Mouse (Mus musculus) cerebellum, adult 8-10 months (tissue): ENCODE results near the gene Rapgef1.
"Not testable (repeated sequence)": the region's sequence is repeated elsewhere in the genome, so short reads cannot be mapped to it uniquely, and the experiment has no call there.

Experiments
- DNase-seq: peaks from one replicate; pipeline ENCODE4 v3.0.0; 2022

Rapgef1 gene

DNA sequence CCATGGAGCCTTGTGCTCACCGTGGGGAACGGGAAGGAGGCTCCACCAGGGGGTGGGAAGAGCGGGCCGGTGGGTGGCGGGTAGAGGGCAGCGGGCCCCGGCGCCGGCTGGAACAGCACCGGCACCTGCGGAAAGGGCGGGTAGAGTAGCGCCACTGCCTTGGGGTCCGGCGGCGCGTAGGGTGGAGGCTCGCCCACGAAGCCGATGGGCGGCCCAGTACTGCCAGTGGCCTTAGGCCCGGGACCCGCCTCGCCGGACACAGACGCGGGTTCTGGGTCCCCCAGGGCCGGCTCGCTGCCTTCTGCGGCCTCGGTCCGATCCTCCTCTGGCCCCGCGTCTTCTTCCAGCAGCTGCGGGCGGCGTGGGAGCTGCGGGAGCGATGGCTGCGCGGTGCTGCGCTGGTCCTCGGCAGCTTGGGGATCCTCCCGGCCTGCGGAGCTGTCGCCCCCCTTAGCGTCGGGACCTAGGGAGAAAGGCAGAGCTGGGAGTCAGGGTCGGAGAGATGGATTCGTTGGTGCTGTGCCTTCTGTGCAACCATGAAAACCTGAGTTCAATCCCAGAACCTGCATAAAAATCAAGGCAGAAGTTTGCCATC, 127.8 kb downstream of the Rapgef1 start:
- peak; percentile 28 for DNase-seq

- DNase-seq = no peak
These were observed 128.3 kb downstream of the Rapgef1 start for GRCm38 (mm10) chr2:29747852-29748251.

- no peak for DNase-seq
These were observed 129.0 kb downstream of the Rapgef1 start for GRCm38 (mm10) chr2:29748499-29748898.

GRCm38 (mm10) chr2:29751497-29751896, 132.0 kb downstream of the Rapgef1 start, which contains the start of gene Gm13420:
Gene Gm13420, minus strand, starts transcription at chr2:29751685.
- no peak for DNase-seq

GRCm38 (mm10) chr2:29752397-29752796, 132.9 kb downstream of the Rapgef1 start:
- no peak for DNase-seq

- no peak for DNase-seq
These were observed 136.2 kb downstream of the Rapgef1 start for GRCm38 (mm10) chr2:29755693-29756092.

GRCm38 (mm10) chr2:29764831-29765230, 145.3 kb downstream of the Rapgef1 start:
- peak; percentile 52 for DNase-seq

DNA sequence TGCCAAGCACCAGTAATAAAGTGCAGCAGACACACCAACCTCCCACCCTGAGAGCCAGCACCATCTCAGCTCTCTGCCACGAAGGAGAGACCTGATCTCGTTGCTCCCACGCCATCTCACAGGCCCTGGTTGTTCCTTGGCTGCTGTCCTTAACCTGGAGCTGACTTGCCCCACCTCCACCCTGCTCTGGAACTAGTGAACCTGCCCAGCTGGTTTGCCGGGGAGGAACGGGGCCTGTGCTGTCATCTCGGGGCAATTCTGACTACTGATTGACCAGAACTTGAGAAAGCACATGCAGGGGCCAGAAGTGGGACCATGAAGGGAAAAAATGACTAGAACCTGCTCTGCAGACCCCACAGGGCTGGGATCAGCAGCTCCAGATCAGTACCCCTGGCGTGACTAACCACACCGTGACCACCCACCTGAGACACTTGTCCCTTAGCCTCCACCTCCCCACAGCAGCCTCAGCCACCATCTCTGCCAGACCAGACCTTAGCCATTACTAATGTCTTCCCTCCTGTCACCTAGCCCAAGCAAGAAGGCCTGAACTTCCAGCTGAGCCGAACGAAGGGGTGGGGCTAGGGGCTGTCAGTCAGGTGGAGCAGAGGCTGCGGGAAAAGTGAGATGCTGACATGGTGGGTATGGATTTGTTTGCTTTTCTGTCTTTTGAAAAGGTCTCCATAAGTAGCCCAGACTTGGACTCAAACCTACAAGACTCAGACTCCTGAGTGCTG, 148.6 kb downstream of the Rapgef1 start:
- DNase-seq = no peak

- DNase-seq = no peak
These were observed 149.4 kb downstream of the Rapgef1 start for GRCm38 (mm10) chr2:29768901-29769300.

- no peak for DNase-seq
These were observed 150.6 kb downstream of the Rapgef1 start for GRCm38 (mm10) chr2:29770162-29770561.

DNA sequence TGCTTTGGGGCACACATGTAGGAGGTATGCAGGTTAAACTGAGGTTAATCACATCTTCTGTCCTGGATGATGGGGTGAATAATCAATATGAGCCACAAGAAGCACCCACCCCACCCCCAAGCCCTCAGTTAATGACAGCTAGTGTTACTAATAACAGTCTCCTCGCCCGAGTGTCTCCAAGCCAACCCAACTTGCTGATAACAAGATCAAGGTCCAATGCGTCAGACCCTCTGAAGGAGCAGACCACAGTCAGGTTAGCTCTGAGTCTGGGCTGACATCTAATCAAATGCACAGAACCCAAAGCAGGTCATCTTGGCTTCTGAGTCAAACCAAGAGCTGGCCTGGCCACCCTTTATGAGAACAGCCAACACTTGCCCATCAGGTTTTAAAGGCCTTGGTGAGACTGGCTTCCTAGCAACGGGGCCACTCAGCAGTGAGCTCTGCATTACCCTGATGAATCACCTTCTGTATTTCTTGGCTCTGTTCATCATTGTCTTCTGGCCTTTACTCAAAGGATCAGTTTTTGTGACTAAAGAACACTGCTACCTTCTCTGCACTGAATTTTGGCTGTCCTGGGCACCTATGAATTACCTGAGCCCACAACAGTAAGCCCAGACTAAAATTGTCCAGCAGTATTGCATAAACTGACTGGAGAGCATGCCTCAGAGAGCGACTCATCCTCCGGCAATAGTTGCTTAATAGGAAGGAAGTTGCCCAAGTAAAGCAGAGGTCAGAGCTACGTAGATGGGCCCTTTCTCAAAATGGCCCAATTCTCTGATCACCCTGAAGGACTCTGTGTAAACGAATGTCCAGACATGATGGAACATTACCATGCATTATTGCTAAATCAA, 152.3 kb downstream of the Rapgef1 start:
- no peak for DNase-seq

DNA sequence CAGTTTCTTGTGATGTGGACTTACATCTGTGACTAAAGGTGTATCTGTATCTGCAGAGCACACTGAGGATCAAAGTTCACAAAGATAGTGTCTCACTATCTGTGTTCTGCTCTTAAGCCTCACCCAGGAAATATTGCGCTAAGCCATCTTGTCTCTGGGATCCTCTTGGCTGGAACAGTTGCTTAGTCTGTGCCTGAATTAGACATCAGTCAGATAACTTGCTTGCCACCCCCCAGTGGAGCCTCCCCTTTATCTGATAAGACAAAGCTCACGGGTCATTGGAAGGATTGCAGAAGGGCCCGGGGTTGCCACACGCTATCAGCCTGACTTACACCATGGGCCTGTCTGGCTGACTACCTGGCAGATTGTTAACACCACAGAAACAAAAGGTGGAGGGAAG, 153.8 kb downstream of the Rapgef1 start:
- DNase-seq = no peak

DNA sequence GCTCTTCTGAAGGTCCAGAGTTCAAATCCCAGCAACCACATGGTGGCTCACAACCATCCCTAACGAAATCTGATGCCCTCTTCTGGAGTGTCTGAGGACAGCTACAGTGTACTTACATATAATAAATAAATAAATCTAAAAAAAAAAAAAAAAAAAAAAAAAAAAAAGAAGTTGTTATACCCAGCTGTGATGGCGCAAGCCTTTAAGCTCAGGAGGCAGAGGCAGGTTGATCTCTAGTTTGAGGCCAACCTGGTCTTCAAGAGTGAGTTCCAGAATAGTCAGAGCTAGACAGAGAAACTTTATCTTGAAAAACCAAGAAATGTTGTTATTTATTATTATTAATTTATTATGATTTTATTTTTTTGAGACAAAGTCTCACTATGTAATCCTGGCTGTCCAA, 161.7 kb downstream of the Rapgef1 start:
- DNase-seq = not testable (repeated sequence)

- DNase-seq = no peak
These were observed 164.8 kb downstream of the Rapgef1 start for GRCm38 (mm10) chr2:29784290-29784689.

DNA sequence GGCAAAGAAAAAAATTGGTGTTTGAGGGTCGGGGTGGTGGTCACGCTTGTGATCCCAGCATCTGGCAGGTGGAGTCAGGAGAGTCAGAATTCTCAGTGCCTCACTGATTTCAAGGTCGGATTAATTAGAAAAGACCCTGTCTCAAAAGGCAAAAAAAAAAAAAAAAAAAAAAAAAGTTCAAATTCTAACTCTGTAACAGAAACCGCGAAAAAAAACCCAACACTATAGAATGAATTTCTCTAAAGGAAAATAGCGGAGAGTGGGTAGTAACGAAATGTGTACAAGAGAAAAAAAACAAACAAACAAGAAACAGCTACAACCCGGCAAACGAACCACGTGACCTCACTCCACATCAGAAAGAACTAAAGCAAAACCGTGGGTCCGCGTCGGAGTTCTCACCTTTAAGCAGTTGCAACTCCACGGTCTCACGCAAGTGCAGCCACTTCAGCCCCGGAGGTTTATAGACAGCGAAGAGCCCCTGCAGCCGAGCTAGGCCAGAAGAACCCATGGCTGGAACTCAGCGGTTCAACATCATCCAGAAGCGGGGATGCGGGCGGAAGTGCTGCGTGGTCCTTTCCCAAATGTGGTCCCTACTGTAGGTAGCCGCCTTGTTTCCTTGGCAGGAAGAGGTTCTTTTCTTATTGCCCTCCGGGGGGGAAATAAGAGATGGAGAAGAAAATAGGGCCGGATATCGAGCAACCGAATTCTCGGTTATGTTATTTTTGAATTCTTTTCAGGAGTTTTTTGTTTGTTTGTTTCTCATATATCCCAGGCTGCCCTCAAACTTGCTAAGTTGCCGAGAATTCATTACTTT, 167.8 kb downstream of the Rapgef1 start, which contains the start of gene Coq4:
Gene Coq4, plus strand, starts transcription at position 390 of the 814 bp plus-strand sequence.
- DNase-seq = peak; percentile 92

DNA sequence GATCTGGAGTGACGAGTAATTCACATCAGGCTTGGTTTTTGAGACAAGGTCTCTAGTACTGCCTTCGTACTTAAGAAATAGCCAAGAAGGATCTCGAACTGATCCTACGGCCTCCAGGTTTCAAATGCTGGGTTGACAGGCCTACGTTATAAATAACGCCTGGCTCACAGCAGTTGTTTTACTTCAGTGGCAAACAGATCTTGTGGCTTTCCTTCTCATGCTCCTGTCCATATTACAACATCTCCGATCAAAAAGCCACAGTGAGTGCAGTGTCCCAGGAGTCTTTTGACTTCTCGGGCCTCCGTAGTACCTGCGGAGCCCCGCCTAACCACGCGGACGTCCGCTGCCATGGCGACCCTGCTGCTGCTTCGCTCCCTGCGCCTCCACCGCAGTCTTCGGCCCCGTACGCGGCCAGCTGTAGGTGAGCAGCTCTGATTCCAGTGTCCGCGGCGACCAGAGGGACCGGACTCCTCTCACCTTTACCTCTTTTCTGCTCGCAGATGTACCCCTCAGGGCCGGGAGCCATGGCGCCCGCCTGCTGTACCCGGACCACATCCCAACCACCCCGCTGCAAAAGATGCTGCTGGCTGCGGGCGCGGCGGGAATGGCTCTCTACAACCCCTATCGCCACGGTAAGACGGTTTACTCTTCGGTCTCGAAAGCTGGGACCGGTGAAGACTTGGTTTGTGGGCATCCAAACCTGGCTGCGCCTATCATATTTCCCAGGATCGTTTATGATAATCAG, 168.6 kb downstream of the Rapgef1 start, which contains the start of gene Trub2:
Gene Trub2, minus strand, starts transcription at position 566 of the 745 bp plus-strand sequence.
- DNase-seq = peak; percentile 80
